Comparison of ENCODE assay signal across 9 mouse cellular contexts in genomic region chr2:167632731-167633536, GRCm38 (mm10). TPM values are rescaled to one million over a fixed set of nuclear protein-coding genes. Genes with fewer than 3 reads are reported as not detected.
DNase-seq lines count a peak whose midpoint lies in the region; ATAC-seq and TF ChIP-seq lines count a peak whose summit lies in the region.
"Had no signal": no experiment of that assay in that cellular context is flagged by ENCODE, and none has a peak within 500 bp of the region (broad histone marks: within the 10 kb centered on the region; RNA-seq: fewer than 3 reads in every experiment).

No protein-coding gene starts in this region.

- WGBS in heart, embryonic 15.5 days, result 62% methylated on average over 12 of the region's 12 CpGs
- WGBS in bone marrow, adult 2 months, result 61% methylated on average over 12 of the region's 12 CpGs
- 83% methylated on average over 12 of the region's 12 CpGs for WGBS in hindbrain, embryonic 12.5 days
- WGBS in midbrain, embryonic 13.5 days, result 81% methylated on average over 12 of the region's 12 CpGs

- TF ChIP-seq CTCF in bone marrow, adult 2 months (IDR thresholded peaks at IDR 0.05; ENCODE audit: control insufficient read depth, insufficient read depth, low read length), result no peak

- no peaks in the 10 kb centered on the region for H3K9me3 ChIP-seq in heart, embryonic 15.5 days (replicated peaks)
- H3K9me3 ChIP-seq in hindbrain, embryonic 12.5 days (replicated peaks), result no peaks in the 10 kb centered on the region
- H3K9me3 ChIP-seq in midbrain, embryonic 13.5 days, result no peaks in the 10 kb centered on the region

- TF ChIP-seq POLR2A in bone marrow, adult 2 months (IDR thresholded peaks at IDR 0.05; ENCODE audit: borderline replicate concordance, control insufficient read depth, low read depth, low read length), result no peak

- H3K4me2 ChIP-seq in heart, embryonic 15.5 days, result peak overlapping the region; percentile 63
- peak overlapping the region; percentile 95; the same call in 1 of the 2 replicates for H3K4me2 ChIP-seq in hindbrain, embryonic 12.5 days (replicated peaks)
- H3K4me2 ChIP-seq in midbrain, embryonic 13.5 days (replicated peaks), result peak overlapping the region; percentile 90

- H3K36me3 ChIP-seq in heart, embryonic 15.5 days, result no peaks in the 10 kb centered on the region
- 0 out of 2 replicates have a peak, but pooled peaks cover 3% of the 10 kb centered on the region for H3K36me3 ChIP-seq in hindbrain, embryonic 12.5 days
- peaks cover 10% of the 10 kb centered on the region for H3K36me3 ChIP-seq in midbrain, embryonic 13.5 days

- peak overlapping the region; percentile 85 for H3K4me3 ChIP-seq in heart, embryonic 15.5 days
- H3K4me3 ChIP-seq in bone marrow, adult 2 months (replicated peaks; ENCODE audit: control insufficient read depth, low read depth, low read length), result peak overlapping the region; percentile 80
- peak overlapping the region; percentile 95; the same call in 1 of the 2 replicates for H3K4me3 ChIP-seq in hindbrain, embryonic 12.5 days
- peak overlapping the region; percentile 90 for H3K4me3 ChIP-seq in midbrain, embryonic 13.5 days (replicated peaks)

- DNase-seq in heart, adult 18-20 months, result no peak
- no peak for DNase-seq in natural killer cell, adult 2 months (ENCODE audit: low spot score in 2 of 2)
- no peak for DNase-seq in cerebellum, postnatal 25 days
- DNase-seq: kidney, postnatal 4 days had no signal

- H3K9ac ChIP-seq in heart, embryonic 15.5 days, result peak overlapping the region; percentile 93
- H3K9ac ChIP-seq in hindbrain, embryonic 12.5 days, result no peak overlapping the region
- H3K9ac ChIP-seq in midbrain, embryonic 13.5 days (replicated peaks), result peak overlapping the region; percentile 93; the same call in 1 of the 2 replicates

- H3K27me3 ChIP-seq in heart, embryonic 15.5 days, result no peaks in the 10 kb centered on the region
- H3K27me3 ChIP-seq in hindbrain, embryonic 12.5 days, result no peaks in the 10 kb centered on the region
- no peaks in the 10 kb centered on the region for H3K27me3 ChIP-seq in midbrain, embryonic 13.5 days

- ATAC-seq in heart, embryonic 15.5 days (replicated peaks; ENCODE audit: insufficient number of reproducible peaks, insufficient read depth, low FRiP score, low read depth), result no peak
- ATAC-seq in hindbrain, embryonic 12.5 days (ENCODE audit: low FRiP score), result no peak
- ATAC-seq in midbrain, embryonic 13.5 days, result no peak
- ATAC-seq in megakaryocyte-erythroid progenitor cell, adult 5-6 weeks (replicated peaks; ENCODE audit: low FRiP score, low TSS enrichment, poor library complexity, severe bottlenecking), result no peak

- peaks cover 55% of the 10 kb centered on the region for H3K4me1 ChIP-seq in heart, embryonic 15.5 days (replicated peaks)
- H3K4me1 ChIP-seq in bone marrow, adult 2 months (ENCODE audit: control insufficient read depth, insufficient read depth, low read length), result peaks cover 4% of the 10 kb centered on the region; the same call in 1 of the 2 replicates
- peaks cover 43% of the 10 kb centered on the region for H3K4me1 ChIP-seq in hindbrain, embryonic 12.5 days
- peaks cover 52% of the 10 kb centered on the region for H3K4me1 ChIP-seq in midbrain, embryonic 13.5 days (replicated peaks)

- peak overlapping the region; percentile 93 for H3K27ac ChIP-seq in heart, embryonic 15.5 days
- H3K27ac ChIP-seq in bone marrow, adult 2 months (ENCODE audit: control insufficient read depth, insufficient read depth, low read depth, low read length, poor library complexity), result peak overlapping the region; percentile 97
- 0 out of 2 replicates have a peak overlapping the region, but pooled peaks have one; percentile 92 for H3K27ac ChIP-seq in hindbrain, embryonic 12.5 days
- H3K27ac ChIP-seq in midbrain, embryonic 13.5 days, result no peak overlapping the region

RNA-seq across cellular contexts. Expression of gene Ube2v1, which starts 1.0 kb away (rescaled TPM):
- 179 and 216 TPM in 2 replicates for polyA plus RNA-seq in heart, embryonic 15.5 days (2015; fragmentation: Nextera tagmentation; extraction: Ambion mirVana)
- 100 to 1,000 TPM; 119 to 126 TPM for total RNA-seq in heart, adult 18-20 months (2021)
- polyA plus RNA-seq in bone marrow, adult 2 months (2011; ENCODE audit: insufficient read depth, insufficient read length, low replicate concordance, missing spikeins), result 73.5 and 124 TPM in 2 replicates
- polyA plus RNA-seq in hindbrain, embryonic 12.5 days (2016; fragmentation: Nextera tagmentation; extraction: Ambion mirVana), result 290 and 291 TPM in 2 replicates
- polyA plus RNA-seq in midbrain, embryonic 13.5 days (2015; fragmentation: Nextera tagmentation; extraction: Ambion mirVana), result 298 and 301 TPM in 2 replicates
- 194 and 207 TPM in 2 replicates for total RNA-seq in megakaryocyte-erythroid progenitor cell, adult 5-6 weeks (2014; fragmentation: Nextera tagmentation)
- total RNA-seq in megakaryocyte-erythroid progenitor cell, adult 5-6 weeks (2017), result 46.6 and 78.6 TPM in 2 replicates

RNA-seq across cellular contexts. Expression of gene Gm20431, which starts 28.4 kb away (rescaled TPM):
- 7.3 TPM in 1 of 2 replicates, not detected in the other for polyA plus RNA-seq in heart, embryonic 15.5 days (2015; fragmentation: Nextera tagmentation; extraction: Ambion mirVana)
- total RNA-seq in heart, adult 18-20 months (2021), result 10 to 100 TPM in 1 of 2 experiments, 1 to 10 TPM in 1; 9.3 to 17.0 TPM
- polyA plus RNA-seq in bone marrow, adult 2 months (2011; ENCODE audit: insufficient read depth, insufficient read length, low replicate concordance, missing spikeins), result not detected in 2 replicates
- polyA plus RNA-seq in hindbrain, embryonic 12.5 days (2016; fragmentation: Nextera tagmentation; extraction: Ambion mirVana), result 16.9 and 18.8 TPM in 2 replicates
- polyA plus RNA-seq in midbrain, embryonic 13.5 days (2015; fragmentation: Nextera tagmentation; extraction: Ambion mirVana), result 9.8 and 11.2 TPM in 2 replicates
- 16.1 TPM in 1 of 2 replicates, not detected in the other for total RNA-seq in megakaryocyte-erythroid progenitor cell, adult 5-6 weeks (2014; fragmentation: Nextera tagmentation)
- total RNA-seq in megakaryocyte-erythroid progenitor cell, adult 5-6 weeks (2017), result not detected in 2 replicates

RNA-seq across cellular contexts. Expression of gene Cebpb, which starts 55.8 kb away (rescaled TPM):
- 10.2 and 14.3 TPM in 2 replicates for polyA plus RNA-seq in heart, embryonic 15.5 days (2015; fragmentation: Nextera tagmentation; extraction: Ambion mirVana)
- 100 to 1,000 TPM; 127 to 160 TPM for total RNA-seq in heart, adult 18-20 months (2021)
- 13.0 and 19.5 TPM in 2 replicates for polyA plus RNA-seq in bone marrow, adult 2 months (2011; ENCODE audit: insufficient read depth, insufficient read length, low replicate concordance, missing spikeins)
- polyA plus RNA-seq in hindbrain, embryonic 12.5 days (2016; fragmentation: Nextera tagmentation; extraction: Ambion mirVana), result 4.1 and 4.5 TPM in 2 replicates
- 0.20 TPM in 1 of 2 replicates, not detected in the other for polyA plus RNA-seq in midbrain, embryonic 13.5 days (2015; fragmentation: Nextera tagmentation; extraction: Ambion mirVana)
- 0.83 and 1.4 TPM in 2 replicates for total RNA-seq in megakaryocyte-erythroid progenitor cell, adult 5-6 weeks (2014; fragmentation: Nextera tagmentation)
- 2.3 and 3.1 TPM in 2 replicates for total RNA-seq in megakaryocyte-erythroid progenitor cell, adult 5-6 weeks (2017)

RNA-seq across cellular contexts. Expression of gene Tmem189, which starts 56.7 kb away (rescaled TPM):
- polyA plus RNA-seq in heart, embryonic 15.5 days (2015; fragmentation: Nextera tagmentation; extraction: Ambion mirVana), result 35.3 and 45.7 TPM in 2 replicates
- total RNA-seq in heart, adult 18-20 months (2021), result 10 to 100 TPM; 22.0 to 23.0 TPM
- 20.8 and 36.2 TPM in 2 replicates for polyA plus RNA-seq in bone marrow, adult 2 months (2011; ENCODE audit: insufficient read depth, insufficient read length, low replicate concordance, missing spikeins)
- 39.0 and 43.9 TPM in 2 replicates for polyA plus RNA-seq in hindbrain, embryonic 12.5 days (2016; fragmentation: Nextera tagmentation; extraction: Ambion mirVana)
- 27.1 and 28.0 TPM in 2 replicates for polyA plus RNA-seq in midbrain, embryonic 13.5 days (2015; fragmentation: Nextera tagmentation; extraction: Ambion mirVana)
- total RNA-seq in megakaryocyte-erythroid progenitor cell, adult 5-6 weeks (2014; fragmentation: Nextera tagmentation), result 19.5 and 28.4 TPM in 2 replicates
- total RNA-seq in megakaryocyte-erythroid progenitor cell, adult 5-6 weeks (2017), result 10.2 and 16.8 TPM in 2 replicates
